Mouse (Mus musculus): ENCODE measurements at regions not wholly inside any gene's neighbourhood (a gene's known extent, or its start where the extent isn't known, plus 50 kb on each side); places are given as distances from the start of the nearest gene placed in this dataset.

DNA sequence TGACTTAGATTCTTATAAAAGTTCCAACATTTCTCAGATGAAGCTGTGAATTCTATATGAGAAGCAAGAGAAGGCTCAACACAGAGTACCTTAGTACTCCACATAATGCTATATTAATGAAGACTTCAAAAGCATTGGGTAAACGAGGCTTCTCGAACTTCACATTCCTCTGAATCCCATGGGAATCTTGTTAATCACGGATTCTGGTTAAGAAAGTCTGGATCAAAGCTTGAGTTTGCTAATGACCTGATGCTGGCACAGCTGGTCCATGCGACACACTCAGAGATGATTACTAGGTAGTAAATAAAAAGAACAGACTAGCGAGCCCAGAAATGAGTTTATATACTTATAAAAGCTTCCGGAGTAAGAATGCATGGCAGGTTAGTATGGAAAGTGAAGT, 118.4 kb upstream of the Atp1a1 start:
- no peak for TF ChIP-seq POLR2A (IDR thresholded peaks at IDR 0.05; ENCODE audit: extremely low read depth, insufficient read depth, low read length)
- TF ChIP-seq CTCF (IDR thresholded peaks at IDR 0.05; ENCODE audit: low read depth, low read length): no peak
- Histone ChIP-seq H3K27me3 (ENCODE audit: control insufficient read depth, insufficient read depth, low read length) (no peaks in the 10 kb centered on the region), H3K79me2 (ENCODE audit: control insufficient read depth, insufficient read depth, low read length) (no peaks in the 10 kb centered on the region), H3K36me3 (ENCODE audit: control insufficient read depth, insufficient read depth, low read length) (no peaks in the 10 kb centered on the region), H3K9ac (ENCODE audit: low read depth, low read length) (no peak overlapping the region), H3K4me3 (ENCODE audit: insufficient read depth, low read depth, low read length) (no peak overlapping the region), H3K27ac (replicated peaks; ENCODE audit: insufficient read depth, low read depth, low read length) (no peak overlapping the region), H3K4me1 (ENCODE audit: control insufficient read depth, insufficient read depth, low read length) (no peaks in the 10 kb centered on the region)
- DNase-seq (ENCODE audit: extremely low read depth, low read depth, low spot score): no peak
- 71% methylated on average over 6 of the region's 6 CpGs for WGBS

GRCm38 (mm10) chr3:101722001-101722400, 117.5 kb upstream of the Atp1a1 start:
- Histone ChIP-seq H3K79me2 (ENCODE audit: control insufficient read depth, insufficient read depth, low read length) (no peaks in the 10 kb centered on the region), H3K4me1 (ENCODE audit: control insufficient read depth, insufficient read depth, low read length) (no peaks in the 10 kb centered on the region), H3K36me3 (ENCODE audit: control insufficient read depth, insufficient read depth, low read length) (no peaks in the 10 kb centered on the region), H3K9ac (ENCODE audit: low read depth, low read length) (no peak overlapping the region), H3K27ac (replicated peaks; ENCODE audit: insufficient read depth, low read depth, low read length) (no peak overlapping the region), H3K27me3 (ENCODE audit: control insufficient read depth, insufficient read depth, low read length) (no peaks in the 10 kb centered on the region), H3K4me3 (ENCODE audit: insufficient read depth, low read depth, low read length) (no peak overlapping the region)
- DNase-seq (ENCODE audit: extremely low read depth, low read depth, low spot score): no peak
- WGBS: 88% methylated on average over 4 of the region's 4 CpGs
- TF ChIP-seq CTCF (IDR thresholded peaks at IDR 0.05; ENCODE audit: low read depth, low read length) (no peak), POLR2A (IDR thresholded peaks at IDR 0.05; ENCODE audit: extremely low read depth, insufficient read depth, low read length) (no peak)

DNA sequence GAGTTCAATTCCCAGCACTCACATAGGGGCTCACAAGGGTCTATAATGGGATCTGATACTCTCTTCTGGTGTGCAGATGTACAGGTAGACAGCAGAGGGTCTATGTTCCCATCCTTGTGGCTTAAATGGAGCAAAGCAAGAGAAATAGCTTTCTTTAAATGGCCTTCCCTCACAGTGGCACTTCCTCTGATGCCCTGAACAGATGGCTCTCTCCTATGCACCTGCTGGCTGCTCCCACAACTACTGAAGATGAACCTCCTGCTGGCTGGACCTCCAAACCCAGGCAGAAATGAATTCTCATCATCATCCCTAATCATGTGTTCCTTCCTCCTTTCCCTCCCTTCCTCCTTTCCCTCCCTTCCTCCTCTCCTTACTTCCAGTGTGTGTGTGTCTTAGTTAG, 110.9 kb upstream of the Atp1a1 start:
- H3K4me3 ChIP-seq (ENCODE audit: insufficient read depth, low read depth, low read length): no peak overlapping the region
- no peaks in the 10 kb centered on the region for H3K4me1 ChIP-seq (ENCODE audit: control insufficient read depth, insufficient read depth, low read length)
- DNase-seq (ENCODE audit: extremely low read depth, low read depth, low spot score): no peak
- H3K36me3 ChIP-seq (ENCODE audit: control insufficient read depth, insufficient read depth, low read length): no peaks in the 10 kb centered on the region
- H3K9ac ChIP-seq (ENCODE audit: low read depth, low read length): no peak overlapping the region
- no peaks in the 10 kb centered on the region for H3K27me3 ChIP-seq (ENCODE audit: control insufficient read depth, insufficient read depth, low read length)
- no peaks in the 10 kb centered on the region for H3K79me2 ChIP-seq (ENCODE audit: control insufficient read depth, insufficient read depth, low read length)
- H3K27ac ChIP-seq (replicated peaks; ENCODE audit: insufficient read depth, low read depth, low read length): no peak overlapping the region
- no peak for TF ChIP-seq POLR2A (IDR thresholded peaks at IDR 0.05; ENCODE audit: extremely low read depth, insufficient read depth, low read length)
- TF ChIP-seq CTCF (IDR thresholded peaks at IDR 0.05; ENCODE audit: low read depth, low read length): no peak

- Histone ChIP-seq H3K79me2 (ENCODE audit: control insufficient read depth, insufficient read depth, low read length) (no peaks in the 10 kb centered on the region), H3K4me1 (ENCODE audit: control insufficient read depth, insufficient read depth, low read length) (no peaks in the 10 kb centered on the region), H3K27me3 (ENCODE audit: control insufficient read depth, insufficient read depth, low read length) (no peaks in the 10 kb centered on the region), H3K4me3 (ENCODE audit: insufficient read depth, low read depth, low read length) (no peak overlapping the region), H3K9ac (ENCODE audit: low read depth, low read length) (no peak overlapping the region), H3K27ac (replicated peaks; ENCODE audit: insufficient read depth, low read depth, low read length) (no peak overlapping the region), H3K36me3 (ENCODE audit: control insufficient read depth, insufficient read depth, low read length) (no peaks in the 10 kb centered on the region)
- DNase-seq (ENCODE audit: extremely low read depth, low read depth, low spot score): no peak
- 46% methylated on average over 5 of the region's 5 CpGs for WGBS
- no peak for TF ChIP-seq CTCF (IDR thresholded peaks at IDR 0.05; ENCODE audit: low read depth, low read length)
These were observed 110.3 kb upstream of the Atp1a1 start for GRCm38 (mm10) chr3:101714810-101715209.

GRCm38 (mm10) chr3:101713669-101714068, 109.2 kb upstream of the Atp1a1 start:
- Histone ChIP-seq H3K27ac (replicated peaks; ENCODE audit: insufficient read depth, low read depth, low read length) (no peak overlapping the region), H3K27me3 (ENCODE audit: control insufficient read depth, insufficient read depth, low read length) (no peaks in the 10 kb centered on the region), H3K9ac (ENCODE audit: low read depth, low read length) (no peak overlapping the region), H3K4me1 (ENCODE audit: control insufficient read depth, insufficient read depth, low read length) (no peaks in the 10 kb centered on the region), H3K79me2 (ENCODE audit: control insufficient read depth, insufficient read depth, low read length) (no peaks in the 10 kb centered on the region), H3K36me3 (ENCODE audit: control insufficient read depth, insufficient read depth, low read length) (no peaks in the 10 kb centered on the region), H3K4me3 (ENCODE audit: insufficient read depth, low read depth, low read length) (no peak overlapping the region)
- no peak for DNase-seq (ENCODE audit: extremely low read depth, low read depth, low spot score)
- TF ChIP-seq POLR2A (IDR thresholded peaks at IDR 0.05; ENCODE audit: extremely low read depth, insufficient read depth, low read length): no peak
- TF ChIP-seq CTCF (IDR thresholded peaks at IDR 0.05; ENCODE audit: low read depth, low read length): no peak
- 81% methylated on average over 11 of the region's 11 CpGs for WGBS

DNA sequence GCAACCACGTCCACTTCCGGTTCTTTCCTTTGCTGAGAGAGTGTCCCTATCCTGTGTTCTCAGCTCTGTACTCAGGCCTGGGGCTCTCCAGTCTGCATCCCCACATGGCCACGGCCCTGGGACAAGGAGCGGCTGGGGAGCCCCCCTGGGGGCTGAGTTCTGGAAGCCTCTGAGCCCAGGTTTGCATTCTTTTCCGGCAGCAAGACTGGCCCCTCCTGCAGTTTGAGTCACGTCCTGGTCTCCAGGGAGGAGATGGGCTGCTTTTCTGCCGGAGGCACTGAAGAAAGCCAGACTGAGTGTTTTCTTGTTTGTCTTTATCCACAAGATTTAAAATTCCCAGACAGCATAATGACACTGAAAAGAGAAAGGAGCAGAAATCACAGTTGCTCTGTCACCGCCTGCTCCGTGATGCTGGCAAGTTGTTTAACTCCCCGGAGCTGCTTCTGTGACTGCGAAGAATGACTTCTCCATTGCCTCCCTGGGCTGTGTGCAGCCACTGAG, 108.7 kb upstream of the Atp1a1 start:
- no peak overlapping the region for H3K9ac ChIP-seq (ENCODE audit: low read depth, low read length)

More for the DNA sequence above, 108.7 kb upstream of the Atp1a1 start:
- 55% methylated on average over 11 of the region's 11 CpGs for WGBS
- Histone ChIP-seq H3K4me1 (ENCODE audit: control insufficient read depth, insufficient read depth, low read length) (no peaks in the 10 kb centered on the region), H3K36me3 (ENCODE audit: control insufficient read depth, insufficient read depth, low read length) (no peaks in the 10 kb centered on the region), H3K4me3 (ENCODE audit: insufficient read depth, low read depth, low read length) (no peak overlapping the region), H3K27ac (replicated peaks; ENCODE audit: insufficient read depth, low read depth, low read length) (no peak overlapping the region), H3K79me2 (ENCODE audit: control insufficient read depth, insufficient read depth, low read length) (no peaks in the 10 kb centered on the region), H3K27me3 (ENCODE audit: control insufficient read depth, insufficient read depth, low read length) (no peaks in the 10 kb centered on the region)
- no peak for DNase-seq (ENCODE audit: extremely low read depth, low read depth, low spot score)
- TF ChIP-seq POLR2A (IDR thresholded peaks at IDR 0.05; ENCODE audit: extremely low read depth, insufficient read depth, low read length) (no peak), CTCF (IDR thresholded peaks at IDR 0.05; ENCODE audit: low read depth, low read length) (no peak)
